Mouse (Mus musculus) megakaryocyte-erythroid progenitor cell, adult 5-6 weeks (primary cell): ENCODE measurements around the gene Rrp36. TPM values are rescaled to one million over a fixed set of nuclear protein-coding genes. Genes with fewer than 3 reads are reported as not detected.

Experiments
- ATAC-seq: replicated peaks from 2 replicates; pipeline ENCODE4 v1.8.0; 2016; ENCODE audit warnings: mild to moderate bottlenecking, inconsistent platforms; ENCODE audit not compliant: severe bottlenecking, poor library complexity, low FRiP score, low TSS enrichment
- total RNA-seq, 2 experiments: library from RNA; stranded (forward) in 1 of 2; stranded (reverse) in 1 of 2; fragments of 200-1000, 215-1000 nt in 1 of 2; fragments of >200 nt in 1 of 2; fragmentation: Nextera tagmentation in 1 of 2; gene quantifications; 2 replicates each; pipeline ENCODE4 v1.2.3; 2014 to 2017

Rrp36 gene
- total RNA-seq, 2 experiments from 2014 or later, result 23.4 to 60.4 TPM

DNA sequence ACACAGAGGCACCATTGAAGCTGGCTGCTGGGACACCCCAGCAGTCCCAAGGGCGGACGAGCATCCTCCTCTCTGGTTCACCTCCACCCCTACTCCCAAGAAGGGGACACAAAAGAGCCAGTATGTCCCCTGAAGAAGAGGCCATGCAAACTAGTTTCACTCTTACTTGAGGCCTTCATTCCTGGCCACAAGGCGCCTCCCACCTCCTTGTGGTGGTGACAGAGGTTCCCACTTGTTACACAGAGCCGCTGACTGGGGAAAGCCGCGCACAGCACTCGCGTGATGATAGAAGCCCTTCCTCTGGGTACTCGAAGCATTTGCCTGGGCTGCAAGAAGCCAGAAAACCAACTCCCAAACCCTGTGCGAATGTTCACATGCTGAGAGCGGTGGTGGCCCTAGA lies 51.9 kb downstream of the Rrp36 start:
- ATAC-seq, result no peak

DNA sequence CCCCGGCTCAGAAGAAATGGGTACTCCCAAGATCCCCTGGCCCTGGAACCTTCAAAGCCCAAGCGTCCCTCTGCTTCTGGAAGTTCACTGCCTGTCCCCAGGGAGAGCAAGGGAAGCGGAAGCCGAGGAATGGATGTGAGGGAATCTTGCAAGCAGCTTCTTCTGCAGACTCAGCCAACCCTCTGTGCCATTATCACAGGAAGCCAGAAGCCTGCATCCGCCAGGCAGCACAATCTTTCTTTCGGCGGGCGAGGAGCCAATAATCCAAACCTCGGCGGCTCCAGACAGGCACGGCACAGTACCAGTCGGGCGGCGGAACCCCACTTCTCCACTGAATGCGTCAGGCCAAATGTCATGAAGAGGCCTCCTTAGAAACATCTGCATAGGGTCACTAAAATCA lies 52.8 kb downstream of the Rrp36 start:
- no peak for ATAC-seq

DNA sequence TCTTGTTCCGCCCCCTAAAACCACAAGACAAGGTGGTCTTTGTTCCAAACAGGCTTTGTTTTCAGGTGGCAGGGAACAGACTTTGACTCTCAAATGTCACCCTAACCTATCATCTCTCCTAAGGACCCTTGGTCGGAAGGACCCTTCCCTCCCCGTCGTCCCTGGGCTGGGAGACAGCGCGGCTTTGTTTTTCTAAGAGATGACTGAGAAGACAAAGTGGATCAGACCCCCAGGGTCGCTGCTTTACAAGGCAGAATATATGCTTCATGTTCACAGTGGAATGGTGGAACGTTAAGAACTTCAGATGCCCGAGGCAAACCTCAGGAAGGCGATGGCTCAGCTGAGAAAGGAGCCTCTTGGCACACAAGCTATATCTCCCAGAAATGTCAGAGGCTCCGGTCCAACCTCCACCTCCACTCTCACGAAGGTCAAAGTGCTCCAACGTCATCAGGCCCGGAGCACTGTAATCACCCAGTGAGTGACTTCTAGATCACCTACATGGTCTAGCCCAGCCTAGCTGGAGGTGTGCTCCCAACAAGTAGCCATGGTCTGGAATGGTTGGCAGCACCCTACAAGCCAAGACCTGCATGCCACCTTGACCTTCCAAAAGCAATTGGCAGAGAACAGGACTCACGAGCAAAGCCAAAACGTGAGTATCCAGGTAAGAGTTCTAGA lies 54.3 kb downstream of the Rrp36 start:
- no peak for ATAC-seq

DNA sequence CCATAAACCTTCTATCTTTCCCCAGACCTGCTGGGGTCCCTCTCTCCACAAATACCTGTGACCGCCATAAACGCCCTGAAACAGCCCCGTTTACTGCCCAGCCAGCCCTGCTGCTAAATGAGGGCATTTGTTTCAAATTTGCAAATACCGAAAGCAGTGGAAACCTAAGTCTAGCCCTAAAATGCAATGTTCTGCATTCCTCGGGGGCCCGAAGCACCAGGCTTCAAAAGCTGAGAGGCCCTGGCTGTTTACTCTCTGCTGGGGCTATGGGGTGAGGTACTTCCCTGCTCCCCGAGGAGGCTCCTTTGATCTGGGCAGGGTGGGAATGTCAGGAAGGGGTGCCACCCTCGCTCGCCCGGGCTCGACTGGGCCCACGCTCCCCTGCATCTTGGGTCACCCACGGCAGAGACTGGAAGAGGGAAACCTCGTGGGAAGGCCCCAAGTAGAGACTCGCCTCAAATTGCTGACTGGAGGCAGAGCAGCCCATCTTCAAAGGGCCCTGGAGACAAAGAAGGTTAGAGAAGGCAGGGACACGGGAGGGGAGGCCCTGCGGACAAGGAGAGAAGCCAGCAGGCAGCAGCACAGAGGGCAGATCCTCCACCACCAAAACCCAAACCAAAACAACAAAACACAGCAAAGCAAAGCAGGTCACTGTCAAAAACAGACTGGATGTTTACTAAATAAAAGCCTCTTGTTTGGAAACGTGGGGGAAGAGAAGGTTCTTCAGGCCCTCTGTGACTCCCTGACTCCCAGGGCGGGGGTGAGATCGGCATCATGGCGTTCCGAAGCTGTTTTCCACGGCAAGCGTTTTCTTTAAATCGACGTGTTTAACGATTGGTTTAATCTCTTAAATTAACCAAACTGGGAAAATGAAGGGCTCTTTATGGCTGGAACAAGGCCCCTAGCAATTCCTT lies 55.1 kb downstream of the Rrp36 start:
- ATAC-seq, result no peak

DNA sequence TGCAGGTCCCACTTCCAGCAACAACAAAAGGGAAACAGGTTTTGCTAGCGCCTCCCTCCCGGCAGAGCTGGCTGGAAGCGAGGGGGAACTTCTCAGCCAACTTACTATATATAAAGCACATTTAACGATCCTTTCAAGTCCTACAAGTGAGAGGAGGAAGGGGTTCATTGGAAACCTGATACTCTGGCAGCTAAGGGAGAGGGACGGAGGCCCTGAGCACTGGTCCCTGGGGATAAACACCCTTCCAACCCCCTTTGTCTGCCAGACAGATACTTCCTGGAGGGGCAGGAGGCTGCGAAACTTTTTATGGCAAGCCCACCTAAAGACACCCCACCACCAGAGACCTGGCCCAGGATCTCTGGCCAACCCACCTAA lies 55.8 kb downstream of the Rrp36 start:
- ATAC-seq, result no peak

DNA sequence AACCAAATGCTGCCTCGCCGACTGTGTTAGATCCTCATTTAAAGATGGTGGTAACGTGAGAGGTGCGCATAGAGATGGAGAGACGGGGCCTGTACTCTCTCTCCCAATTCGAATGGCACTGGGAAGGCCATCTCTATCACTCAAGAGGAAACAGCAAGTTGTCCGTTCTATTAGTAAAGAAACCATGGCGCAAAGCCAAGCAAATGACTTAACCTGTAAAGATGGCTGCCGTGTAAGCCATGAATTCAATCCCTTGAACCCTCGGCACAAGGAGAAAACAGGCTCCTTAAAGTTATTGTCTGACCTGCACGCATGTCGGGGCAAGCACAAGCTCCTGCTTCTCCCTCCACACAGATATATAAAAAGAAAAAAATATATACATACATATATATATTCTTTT lies 56.4 kb downstream of the Rrp36 start:
- ATAC-seq, result no peak

Other genes starting within 250 kb of the Rrp36 start
- not detected in 2 replicates for gene Crip3, start 245.4 kb downstream of the Rrp36 start, total RNA-seq (2014; fragmentation: Nextera tagmentation)
- gene Crip3, start 245.4 kb downstream of the Rrp36 start, total RNA-seq (2017), result not detected in 2 replicates
- gene Slc22a7, start 235.9 kb downstream of the Rrp36 start, total RNA-seq (2014; fragmentation: Nextera tagmentation), result not detected in 2 replicates
- gene Slc22a7, start 235.9 kb downstream of the Rrp36 start, total RNA-seq (2017), result not detected in 2 replicates
- 0.10 TPM in 1 of 2 replicates, not detected in the other for gene Ttbk1, start 186.7 kb downstream of the Rrp36 start, total RNA-seq (2014; fragmentation: Nextera tagmentation)
- 0.14 TPM in 1 of 2 replicates, not detected in the other for gene Ttbk1, start 186.7 kb downstream of the Rrp36 start, total RNA-seq (2017)
- 49.4 and 60.5 TPM in 2 replicates for gene Dnph1, start 177.6 kb downstream of the Rrp36 start, total RNA-seq (2014; fragmentation: Nextera tagmentation)
- gene Dnph1, start 177.6 kb downstream of the Rrp36 start, total RNA-seq (2017), result 15.6 and 27.7 TPM in 2 replicates
- 14.1 and 19.6 TPM in 2 replicates for gene Cul9, start 128.0 kb downstream of the Rrp36 start, total RNA-seq (2014; fragmentation: Nextera tagmentation)
- 2.5 and 4.8 TPM in 2 replicates for gene Cul9, start 128.0 kb downstream of the Rrp36 start, total RNA-seq (2017)
- 26.2 and 44.3 TPM in 2 replicates for gene Srf, start 118.2 kb downstream of the Rrp36 start, total RNA-seq (2014; fragmentation: Nextera tagmentation)
- 19.3 and 20.5 TPM in 2 replicates for gene Srf, start 118.2 kb downstream of the Rrp36 start, total RNA-seq (2017)
- 0.12 and 0.20 TPM in 2 replicates for gene Ptk7, start 44.8 kb downstream of the Rrp36 start, total RNA-seq (2014; fragmentation: Nextera tagmentation)
- 0.14 and 0.53 TPM in 2 replicates for gene Ptk7, start 44.8 kb downstream of the Rrp36 start, total RNA-seq (2017)
- gene Klc4, start 28.3 kb downstream of the Rrp36 start, total RNA-seq (2014; fragmentation: Nextera tagmentation), result 5.8 and 6.9 TPM in 2 replicates
- gene Klc4, start 28.3 kb downstream of the Rrp36 start, total RNA-seq (2017), result 5.6 and 5.9 TPM in 2 replicates
- gene Mrpl2, start 28.1 kb downstream of the Rrp36 start, total RNA-seq (2014; fragmentation: Nextera tagmentation), result 74.7 and 190 TPM in 2 replicates
- 82.2 and 97.0 TPM in 2 replicates for gene Mrpl2, start 28.1 kb downstream of the Rrp36 start, total RNA-seq (2017)
- gene Cul7, start 24.0 kb downstream of the Rrp36 start, total RNA-seq (2014; fragmentation: Nextera tagmentation), result 11.2 and 12.6 TPM in 2 replicates
- 6.6 and 12.6 TPM in 2 replicates for gene Cul7, start 24.0 kb downstream of the Rrp36 start, total RNA-seq (2017)
- gene Mea1, start 4.4 kb upstream of the Rrp36 start, total RNA-seq (2014; fragmentation: Nextera tagmentation), result 74.7 and 75.2 TPM in 2 replicates
- gene Mea1, start 4.4 kb upstream of the Rrp36 start, total RNA-seq (2017), result 71.6 and 85.7 TPM in 2 replicates
- gene Klhdc3, start 6.6 kb upstream of the Rrp36 start, total RNA-seq (2014; fragmentation: Nextera tagmentation), result 102 and 104 TPM in 2 replicates
- gene Klhdc3, start 6.6 kb upstream of the Rrp36 start, total RNA-seq (2017), result 28.6 and 33.4 TPM in 2 replicates
- gene Ppp2r5d, start 30.8 kb upstream of the Rrp36 start, total RNA-seq (2014; fragmentation: Nextera tagmentation), result 41.3 and 52.0 TPM in 2 replicates
- gene Ppp2r5d, start 30.8 kb upstream of the Rrp36 start, total RNA-seq (2017), result 35.9 and 57.2 TPM in 2 replicates
- gene Pex6, start 37.1 kb upstream of the Rrp36 start, total RNA-seq (2014; fragmentation: Nextera tagmentation), result 19.0 and 22.6 TPM in 2 replicates
- gene Pex6, start 37.1 kb upstream of the Rrp36 start, total RNA-seq (2017), result 7.5 and 11.7 TPM in 2 replicates
- gene Gnmt, start 54.8 kb upstream of the Rrp36 start, total RNA-seq (2014; fragmentation: Nextera tagmentation), result 6.5 TPM in 1 of 2 replicates, not detected in the other
- not detected in 2 replicates for gene Gnmt, start 54.8 kb upstream of the Rrp36 start, total RNA-seq (2017)
- gene Cnpy3, start 77.9 kb upstream of the Rrp36 start, total RNA-seq (2014; fragmentation: Nextera tagmentation), result 23.4 and 39.6 TPM in 2 replicates
- gene Cnpy3, start 77.9 kb upstream of the Rrp36 start, total RNA-seq (2017), result 28.6 and 45.3 TPM in 2 replicates
- not detected in 2 replicates for gene Ptcra, start 89.4 kb upstream of the Rrp36 start, total RNA-seq (2014; fragmentation: Nextera tagmentation)
- gene Ptcra, start 89.4 kb upstream of the Rrp36 start, total RNA-seq (2017), result not detected in 2 replicates
- 31.1 and 31.3 TPM in 2 replicates for gene 2310039H08Rik, start 98.3 kb upstream of the Rrp36 start, total RNA-seq (2014; fragmentation: Nextera tagmentation)
- 11.9 TPM in 2 replicates for gene 2310039H08Rik, start 98.3 kb upstream of the Rrp36 start, total RNA-seq (2017)
- gene Rpl7l1, start 108.3 kb upstream of the Rrp36 start, total RNA-seq (2014; fragmentation: Nextera tagmentation), result 90.3 and 93.8 TPM in 2 replicates
- 201 and 239 TPM in 2 replicates for gene Rpl7l1, start 108.3 kb upstream of the Rrp36 start, total RNA-seq (2017)
- gene Bicral, start 184.1 kb upstream of the Rrp36 start, total RNA-seq (2014; fragmentation: Nextera tagmentation), result 24.6 and 28.7 TPM in 2 replicates
- gene Bicral, start 184.1 kb upstream of the Rrp36 start, total RNA-seq (2017), result 10.4 and 16.5 TPM in 2 replicates
- gene Tbcc, start 216.3 kb upstream of the Rrp36 start, total RNA-seq (2014; fragmentation: Nextera tagmentation), result 19.3 and 20.4 TPM in 2 replicates
- gene Tbcc, start 216.3 kb upstream of the Rrp36 start, total RNA-seq (2017), result 10.9 and 13.3 TPM in 2 replicates
- gene Prph2, start 236.1 kb upstream of the Rrp36 start, total RNA-seq (2014; fragmentation: Nextera tagmentation), result not detected in 2 replicates
- gene Prph2, start 236.1 kb upstream of the Rrp36 start, total RNA-seq (2017), result not detected in 2 replicates